Mouse (Mus musculus) cerebellum, postnatal 25 days (tissue): ENCODE results near the gene Cldn20.

Experiments used
- DNase-seq, 2 experiments: peaks; one replicate each; pipeline ENCODE4 v3.0.0; 2021; ENCODE audit warnings: mixed read lengths in 2 of 2

Cldn20 gene

DNA sequence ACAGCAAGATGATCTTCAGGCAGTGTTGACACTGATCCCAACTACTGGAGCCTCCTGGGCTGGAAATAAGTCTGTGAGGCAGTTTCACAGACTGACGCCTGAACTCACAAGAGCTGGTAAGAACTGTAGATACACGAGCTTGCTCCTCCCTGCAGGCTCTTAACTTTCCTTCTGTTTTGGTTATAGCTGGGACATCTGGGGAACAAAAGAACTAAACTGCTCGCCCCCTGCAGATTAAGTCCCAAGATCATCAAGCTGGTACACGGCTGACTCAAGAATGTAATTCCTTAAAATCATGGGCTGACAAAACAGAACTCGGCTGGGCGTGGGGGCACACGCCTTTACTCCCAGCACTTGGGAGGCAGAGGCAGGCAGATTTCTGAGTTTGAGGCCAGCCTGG, 1.8 kb upstream of the Cldn20 start:
- DNase-seq = no peak

DNA sequence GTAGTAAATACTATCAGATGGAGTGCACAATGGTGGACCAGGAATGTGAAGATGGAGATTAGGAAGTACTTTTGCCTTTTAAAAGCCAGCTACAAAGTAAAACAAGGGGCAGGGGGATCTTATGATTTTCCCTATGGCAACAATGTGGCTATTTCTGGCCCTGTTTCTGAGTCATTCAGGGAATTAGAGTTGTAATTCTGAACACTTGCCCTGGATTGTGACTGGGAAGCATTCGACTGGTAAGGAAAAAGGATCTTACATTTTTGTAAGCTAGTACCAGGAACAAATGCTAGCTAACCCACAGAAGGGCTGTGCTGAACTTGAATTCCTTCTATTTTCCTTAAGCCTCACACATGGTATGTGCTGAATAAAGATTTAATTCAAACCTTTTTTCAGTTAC, 713 bp upstream of the Cldn20 start:
- DNase-seq = no peak

- DNase-seq = no peak
Observed at GRCm38 (mm10) chr17:3533425-3533824, 1.1 kb downstream of the Cldn20 start.

DNA sequence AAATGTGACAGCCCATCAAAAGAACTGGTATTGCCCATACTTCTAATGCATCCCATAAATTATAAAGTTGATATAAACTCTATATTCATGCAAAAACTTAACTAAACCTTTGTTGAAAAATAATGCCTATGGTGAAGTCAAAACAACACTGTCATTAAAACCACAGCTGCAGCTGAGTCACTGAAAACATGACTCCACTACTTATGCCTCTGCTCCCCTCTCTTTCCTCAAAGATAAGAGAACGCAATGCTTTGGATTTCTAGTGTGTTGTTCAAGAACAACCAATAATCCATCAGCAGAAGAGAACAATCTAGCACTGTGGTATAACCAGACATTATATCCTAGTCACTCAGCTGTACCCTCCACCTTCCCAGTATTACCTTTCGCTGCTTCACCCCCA, 8.0 kb downstream of the Cldn20 start:
- DNase-seq = no peak

DNA sequence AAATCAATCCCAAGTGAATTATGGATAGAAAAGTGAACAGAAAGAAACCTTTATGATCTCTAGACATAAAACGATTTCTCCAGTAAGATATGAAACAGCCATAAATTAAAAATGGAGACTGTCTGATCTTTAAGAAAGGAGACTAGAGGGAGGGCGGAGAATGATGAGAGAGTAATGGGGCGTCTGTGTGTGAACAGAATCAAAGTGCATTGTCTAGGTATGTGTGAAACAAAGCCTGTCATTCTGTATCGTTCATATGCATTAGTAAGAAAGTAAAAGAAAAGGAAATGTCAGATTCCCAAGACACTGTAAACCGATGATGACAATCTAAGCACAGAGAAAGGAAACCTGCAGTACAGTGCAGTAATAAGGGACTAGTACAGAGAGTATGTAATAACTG, 8.7 kb downstream of the Cldn20 start:
- DNase-seq = no peak

GRCm38 (mm10) chr17:3547725-3548124, 15.4 kb downstream of the Cldn20 start:
- no peak for DNase-seq

DNA sequence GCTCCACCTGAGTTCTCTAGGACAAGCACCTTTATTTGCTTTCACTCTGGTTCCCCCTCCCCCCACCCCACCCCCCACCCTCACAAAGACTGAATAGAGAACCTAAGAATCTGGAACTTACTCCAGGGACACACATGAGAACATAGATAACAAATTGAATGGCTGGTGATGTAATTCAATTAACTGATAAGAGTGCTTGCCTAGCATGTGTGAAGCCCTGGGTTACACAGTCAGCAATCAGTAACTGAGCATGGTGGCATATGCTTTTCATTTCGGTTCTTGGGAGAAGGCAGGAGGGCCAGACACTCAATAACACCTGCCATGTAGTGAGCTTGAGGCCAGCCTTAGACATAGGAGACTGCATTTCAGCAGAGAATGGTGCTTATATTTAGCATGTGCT, 23.9 kb downstream of the Cldn20 start:
- DNase-seq = no peak

DNA sequence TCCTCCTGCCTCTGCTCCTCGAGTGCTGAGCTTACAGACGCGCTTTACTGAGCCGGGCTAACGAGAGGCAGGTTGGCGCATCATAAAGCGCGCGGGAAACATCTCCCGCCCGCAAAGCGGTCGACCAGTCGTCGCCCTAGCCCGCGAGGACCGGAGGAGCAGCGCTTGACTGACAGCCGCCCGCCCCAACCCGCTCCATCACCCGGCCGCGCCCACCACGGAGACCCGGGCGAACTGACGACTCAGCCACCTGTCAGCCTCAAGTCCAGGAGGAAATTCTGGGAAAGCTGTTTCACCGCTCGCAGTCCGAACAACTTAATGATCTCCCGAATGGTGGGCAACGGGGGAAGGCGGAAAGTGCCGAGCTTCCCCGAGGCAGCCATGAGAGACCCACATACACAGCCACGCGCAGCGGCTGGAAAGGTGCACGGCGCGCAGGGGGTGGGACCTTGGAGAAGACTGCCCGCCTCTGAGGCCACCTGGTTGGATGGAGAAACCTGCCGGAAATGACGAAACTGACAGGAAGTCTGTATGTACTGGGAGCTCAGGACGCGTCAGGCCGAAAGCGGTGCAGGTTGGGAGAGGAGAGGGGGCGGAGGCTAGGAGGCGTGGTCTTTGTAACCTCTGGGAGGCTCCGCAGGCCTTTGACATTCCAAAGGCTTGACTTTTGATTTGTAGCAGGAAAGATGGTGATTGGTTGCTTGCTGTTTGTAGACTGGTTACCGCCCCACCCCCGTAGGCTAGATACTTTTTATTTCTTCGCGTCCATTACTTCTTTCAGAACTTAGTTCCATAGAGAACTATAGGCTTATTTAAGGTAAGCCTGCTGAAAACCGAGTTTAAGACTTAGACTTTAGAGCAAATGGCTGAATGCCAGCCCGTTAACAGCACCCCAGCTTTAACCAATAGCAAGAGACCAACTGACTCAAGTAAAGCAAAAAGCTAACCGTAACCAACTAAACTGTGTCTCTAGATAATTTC, 25.3 kb downstream of the Cldn20 start, which contains the start of gene Tfb1m:
TSS of gene Tfb1m (minus strand) at position 451 of the 981 bp plus-strand sequence.
- peak; percentile 97 to 98 for DNase-seq

- DNase-seq = no peak
Observed at GRCm38 (mm10) chr17:3558356-3558870, 26.1 kb downstream of the Cldn20 start.

- no peak for DNase-seq
Observed at GRCm38 (mm10) chr17:3560534-3560933, 28.2 kb downstream of the Cldn20 start.

- DNase-seq = no peak
Observed at GRCm38 (mm10) chr17:3562405-3562804, 30.1 kb downstream of the Cldn20 start.

- DNase-seq = peak; percentile 76 to 87
Observed at GRCm38 (mm10) chr17:3570876-3571275, 38.5 kb downstream of the Cldn20 start.
